Mouse (Mus musculus) ovary, postnatal 14 days (tissue): ENCODE results near the gene Prss41.

Experiments used
- DNase-seq: peaks from one replicate; pipeline ENCODE4 v3.0.0; 2022; ENCODE audit warnings: low spot score

The Prss41 gene

DNA sequence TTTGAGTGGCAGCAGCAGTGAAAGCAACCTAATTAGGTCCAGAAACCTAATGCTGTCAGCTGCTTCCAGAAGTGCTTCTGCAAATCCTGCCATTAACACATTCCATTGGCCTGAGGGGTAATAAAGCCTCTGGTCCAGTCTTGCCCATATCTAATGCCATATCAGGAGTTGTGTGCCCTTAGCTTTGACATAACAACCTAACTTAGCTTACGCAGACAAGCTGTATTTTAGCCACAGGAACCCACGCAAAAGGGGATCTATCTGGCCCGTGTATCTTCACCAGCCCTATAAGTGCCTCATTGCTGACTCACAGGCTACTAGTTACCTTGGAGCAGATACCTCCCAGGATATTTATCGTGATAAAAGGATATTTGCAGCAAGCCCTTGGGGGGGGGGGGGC, 18.4 kb downstream of the Prss41 start:
- no peak for DNase-seq

DNA sequence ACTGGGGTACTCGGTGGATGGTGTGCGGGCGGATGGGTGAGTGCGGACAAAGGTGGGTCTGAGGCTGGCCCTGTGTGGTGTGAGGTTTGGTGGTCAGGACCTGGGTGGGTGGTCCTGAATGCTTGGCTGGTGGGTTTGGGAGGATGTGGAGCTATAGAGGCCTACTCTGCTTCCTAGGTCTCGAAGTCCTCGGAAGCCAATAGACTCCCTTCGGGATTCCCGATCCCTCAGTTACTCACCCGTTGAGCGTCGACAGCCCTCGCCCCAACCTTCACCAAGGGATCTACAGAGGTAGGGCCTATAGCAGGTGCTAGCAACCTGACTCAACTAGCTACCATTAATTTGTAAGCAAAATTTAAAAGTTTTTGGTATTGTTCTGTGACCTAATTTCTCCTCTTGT, 20.4 kb downstream of the Prss41 start:
- no peak for DNase-seq

DNA sequence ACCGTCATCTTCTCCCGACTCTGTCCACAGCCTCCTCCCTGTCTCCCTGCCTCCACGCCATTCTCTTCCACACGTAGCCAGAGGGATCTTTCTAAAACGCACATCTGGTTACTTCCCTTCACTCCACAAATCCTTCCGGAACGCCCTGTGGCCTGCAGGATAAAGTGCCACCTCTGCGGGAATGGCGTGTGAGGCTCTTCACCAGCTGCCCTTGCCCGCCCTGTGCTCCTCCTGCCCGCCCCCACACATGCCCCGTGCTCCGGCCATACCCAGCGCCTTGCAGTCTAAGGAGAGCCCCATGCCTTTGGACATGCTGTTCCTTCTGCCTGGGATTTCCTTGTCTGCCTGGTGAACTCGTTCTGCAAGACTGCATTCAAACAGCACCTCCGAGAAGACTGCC, 21.0 kb downstream of the Prss41 start:
- no peak for DNase-seq

DNA sequence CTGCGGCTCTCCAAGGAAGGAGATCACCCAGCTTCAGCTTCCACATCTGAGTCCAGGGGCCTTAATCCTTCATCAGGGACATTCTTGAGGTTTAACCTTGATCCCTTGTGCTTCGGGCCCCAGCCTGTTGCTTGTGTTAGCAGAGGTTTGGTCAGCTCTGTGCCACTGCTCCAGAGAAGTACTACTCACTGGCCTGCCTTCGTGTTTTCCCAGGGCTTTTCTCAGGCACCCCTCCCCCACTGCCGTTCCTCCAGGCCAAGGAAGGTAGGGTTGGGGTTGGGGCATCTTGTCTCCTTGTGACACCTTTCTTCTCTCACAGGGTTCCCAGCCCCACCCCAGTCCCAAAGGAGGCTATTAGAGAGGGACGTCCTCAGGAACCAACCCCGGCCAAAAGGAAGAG, 21.9 kb downstream of the Prss41 start:
- DNase-seq = no peak

DNA sequence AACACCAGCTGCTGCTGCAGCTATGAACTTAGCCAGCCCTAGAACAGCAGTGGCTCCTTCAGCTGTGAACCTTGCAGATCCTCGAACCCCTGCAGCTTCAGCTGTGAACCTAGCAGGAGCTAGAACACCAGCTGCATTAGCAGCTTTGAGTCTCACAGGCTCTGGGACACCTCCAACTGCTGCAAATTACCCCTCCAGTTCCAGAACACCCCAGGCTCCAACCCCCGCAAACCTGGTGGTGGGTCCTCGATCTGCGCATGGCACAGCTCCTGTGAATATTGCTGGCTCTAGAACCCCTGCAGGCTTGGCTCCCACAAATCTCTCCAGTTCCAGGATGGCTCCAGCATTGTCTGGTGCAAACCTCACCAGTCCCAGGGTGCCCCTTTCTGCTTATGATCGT, 23.2 kb downstream of the Prss41 start:
- no peak for DNase-seq

DNA sequence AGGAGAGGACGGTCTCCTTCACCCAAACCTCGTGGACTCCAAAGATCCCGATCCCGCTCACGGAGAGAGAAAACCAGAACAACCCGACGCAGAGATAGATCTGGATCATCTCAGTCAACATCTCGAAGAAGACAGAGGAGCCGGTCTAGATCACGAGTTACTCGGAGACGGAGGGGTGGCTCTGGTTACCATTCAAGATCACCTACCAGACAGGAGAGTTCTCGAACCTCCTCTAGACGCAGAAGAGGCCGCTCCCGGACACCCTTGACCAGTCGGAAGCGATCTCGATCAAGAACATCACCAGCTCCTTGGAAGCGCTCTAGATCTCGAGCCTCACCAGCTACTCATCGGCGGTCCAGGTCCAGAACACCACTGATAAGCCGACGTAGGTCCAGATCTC, 24.7 kb downstream of the Prss41 start:
- no peak for DNase-seq

DNA sequence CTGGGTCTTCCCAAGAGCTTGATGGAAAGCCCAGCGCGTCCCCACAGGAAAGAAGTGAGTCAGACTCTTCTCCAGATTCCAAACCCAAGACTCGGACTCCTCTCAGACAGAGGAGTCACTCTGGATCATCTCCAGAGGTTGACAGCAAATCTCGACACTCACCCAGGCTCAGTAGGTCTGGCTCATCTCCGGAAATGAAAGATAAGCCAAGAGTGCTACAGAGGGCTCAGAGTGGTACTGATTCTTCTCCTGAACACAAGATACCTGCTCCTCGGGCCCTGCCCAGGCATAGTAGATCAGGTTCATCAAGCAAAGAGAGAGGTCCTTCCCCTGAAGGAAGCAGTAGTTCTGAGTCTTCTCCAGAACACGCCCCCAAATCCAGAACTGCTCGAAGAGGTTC, 25.4 kb downstream of the Prss41 start:
- DNase-seq = no peak

DNA sequence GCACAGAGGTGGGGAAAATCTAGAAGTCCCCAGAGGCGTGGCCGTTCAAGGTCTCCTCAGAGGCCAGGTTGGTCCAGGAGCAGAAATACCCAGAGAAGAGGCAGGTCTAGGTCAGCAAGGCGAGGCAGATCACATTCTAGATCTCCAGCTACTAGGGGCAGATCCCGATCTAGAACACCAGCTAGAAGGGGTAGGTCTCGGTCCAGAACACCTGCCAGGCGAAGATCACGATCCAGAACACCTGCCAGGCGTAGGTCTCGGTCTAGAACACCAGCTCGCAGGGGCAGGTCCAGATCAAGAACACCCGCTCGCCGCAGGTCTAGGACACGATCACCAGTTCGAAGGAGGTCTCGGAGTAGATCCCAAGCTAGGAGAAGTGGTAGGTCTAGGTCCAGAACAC, 28.3 kb downstream of the Prss41 start:
- DNase-seq = no peak

DNA sequence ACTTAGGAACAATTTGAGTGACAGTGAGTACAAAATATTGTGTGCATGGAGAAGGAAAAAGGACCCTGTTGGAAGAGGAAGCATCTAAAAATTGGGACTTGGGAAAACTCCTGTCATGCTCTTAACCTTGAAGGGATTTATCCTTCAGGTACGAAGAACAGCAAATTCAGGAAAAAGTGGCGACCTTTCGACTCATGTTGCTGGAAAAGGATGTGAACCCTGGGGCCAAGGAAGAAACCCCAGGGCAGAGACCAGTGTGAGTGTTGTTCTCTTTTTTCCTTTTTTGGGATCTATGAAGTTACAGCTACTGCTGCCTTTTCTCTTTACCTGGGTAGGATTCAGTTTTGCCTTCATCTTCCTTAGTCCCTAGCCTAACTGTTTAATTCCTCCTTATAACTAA, 36.1 kb downstream of the Prss41 start:
- DNase-seq = no peak

DNA sequence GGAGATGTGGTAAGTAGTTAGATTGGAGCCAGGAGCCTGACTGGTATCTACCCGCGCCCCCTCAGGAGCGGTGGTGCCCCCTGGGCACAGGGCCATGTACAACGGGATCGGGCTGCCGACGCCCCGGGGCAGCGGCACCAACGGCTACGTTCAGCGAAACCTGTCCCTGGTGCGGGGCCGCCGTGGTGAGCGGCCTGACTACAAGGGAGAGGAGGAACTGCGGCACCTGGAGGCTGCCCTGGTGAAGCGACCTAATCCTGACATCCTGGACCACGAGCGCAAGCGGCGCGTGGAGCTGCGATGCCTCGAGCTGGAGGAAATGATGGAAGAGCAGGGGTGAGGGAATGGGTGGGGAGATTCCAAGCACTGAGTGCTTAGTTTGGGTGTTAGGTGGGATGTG, 37.1 kb downstream of the Prss41 start:
- no peak for DNase-seq

DNA sequence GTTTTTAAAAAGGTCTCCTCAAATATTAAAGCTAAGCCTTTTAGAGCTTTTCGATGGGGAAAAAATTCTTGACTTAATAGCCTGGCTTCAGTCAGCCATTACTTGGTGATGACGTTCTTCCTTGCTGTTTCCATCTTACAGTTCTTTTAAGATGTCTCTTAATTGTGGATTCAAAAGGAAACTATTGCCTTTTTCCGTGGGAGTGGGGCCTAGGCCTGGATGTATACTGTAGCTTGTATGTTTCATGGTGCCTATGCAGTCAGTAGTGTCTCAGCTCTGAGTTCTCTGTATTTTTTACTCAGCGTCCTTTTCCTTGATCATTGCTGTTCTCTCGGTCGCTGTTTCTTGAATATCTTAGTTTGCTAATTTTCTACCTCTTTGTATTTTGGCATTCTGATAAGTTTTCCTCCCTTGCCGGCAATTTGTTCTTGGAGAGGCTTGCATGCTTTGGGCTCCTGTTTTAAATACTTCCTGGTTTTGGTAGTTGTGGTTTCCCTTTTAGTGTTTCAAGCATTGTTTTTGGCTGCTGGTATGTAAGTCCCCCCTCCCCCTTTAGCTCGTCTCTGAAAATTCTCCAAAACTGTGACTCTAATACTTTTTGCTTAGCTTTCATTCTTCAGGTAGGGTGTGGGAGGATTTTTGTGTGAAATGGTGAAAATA, 39.4 kb downstream of the Prss41 start:
- DNase-seq = no peak

DNA sequence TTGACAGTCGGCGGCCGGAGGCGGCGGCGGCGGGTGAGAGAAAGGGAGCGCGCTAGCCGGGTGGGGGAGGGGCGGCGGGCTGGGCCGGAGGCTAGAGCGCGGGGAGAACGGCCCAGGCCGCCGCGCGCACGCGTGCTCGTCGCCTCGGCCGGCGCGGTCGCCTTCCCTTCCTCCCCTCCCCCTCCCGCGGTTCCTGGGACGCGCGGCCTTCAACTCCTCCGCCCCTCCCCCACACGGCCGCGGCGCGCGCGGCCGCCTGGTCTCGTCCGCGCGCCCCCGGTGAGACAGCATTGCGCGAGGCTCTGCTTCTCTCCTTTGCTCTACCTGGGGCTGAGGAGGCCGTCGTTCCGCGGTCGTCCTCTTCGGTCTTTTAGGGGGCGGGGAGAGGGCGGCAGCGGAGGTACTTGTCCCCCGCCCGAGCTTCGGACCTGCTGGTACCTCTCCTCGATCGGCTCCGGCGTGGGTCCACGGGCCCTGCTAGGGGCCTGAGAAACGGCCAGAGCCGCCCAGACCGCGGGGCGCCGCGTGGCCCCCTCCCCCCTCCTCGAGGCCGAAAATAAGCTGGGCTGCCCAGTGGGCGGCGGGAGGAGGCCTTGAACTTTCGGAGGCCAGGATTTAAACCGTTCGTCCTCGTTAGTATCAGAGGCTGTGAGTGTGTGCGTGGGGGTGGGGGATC, 40.5 kb downstream of the Prss41 start:
- peak; percentile 52 for DNase-seq

DNA sequence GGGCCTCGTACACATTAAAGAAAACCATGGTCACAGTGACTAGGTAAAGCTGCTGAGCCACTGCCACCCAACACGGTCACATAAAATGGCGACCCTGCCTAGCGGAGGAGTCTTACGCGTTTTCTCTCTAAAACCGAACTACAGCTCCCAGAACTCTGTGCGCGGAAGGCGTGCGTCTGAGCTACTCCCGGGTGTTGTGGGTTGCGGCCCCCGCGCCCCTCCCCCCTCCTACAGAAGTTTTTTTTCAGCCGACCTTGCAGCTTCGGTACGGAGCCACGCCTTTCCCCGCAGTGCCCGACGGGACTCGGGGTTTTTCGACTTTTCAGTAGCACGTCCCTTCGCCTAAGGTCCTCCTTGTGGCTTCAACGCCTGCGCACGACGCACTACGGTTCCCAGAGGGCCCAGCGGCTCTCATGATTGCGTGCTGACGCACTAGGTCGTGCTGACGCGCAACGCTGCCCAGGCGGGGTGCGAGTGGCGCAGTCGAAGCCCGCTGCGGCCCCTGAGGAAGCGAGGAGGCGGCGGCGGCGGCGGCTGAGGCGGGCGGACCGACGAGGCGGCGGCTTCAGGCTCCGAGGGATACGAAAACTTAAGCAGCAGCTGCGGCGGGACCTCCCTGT, 41.1 kb downstream of the Prss41 start:
- peak; percentile 86 for DNase-seq

DNA sequence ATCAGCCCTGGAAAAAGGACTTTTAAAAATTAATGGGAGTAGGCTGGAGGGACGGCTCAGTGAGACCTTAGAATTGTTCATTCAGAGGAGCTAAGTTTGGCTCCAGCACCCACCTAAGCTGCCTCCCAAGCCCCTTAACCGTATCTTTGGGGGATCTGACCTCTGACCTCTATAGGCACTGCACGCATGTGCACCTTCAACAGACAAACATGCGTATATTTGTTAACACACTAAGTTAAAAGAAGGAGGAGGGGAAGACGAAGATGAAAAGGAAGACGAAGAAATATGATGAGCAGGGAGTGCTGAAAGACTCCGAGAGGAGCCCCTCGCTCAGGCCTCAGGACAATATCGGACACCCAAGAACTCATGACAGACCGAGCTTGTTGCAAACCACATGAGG, 42.3 kb downstream of the Prss41 start:
- DNase-seq = no peak

DNA sequence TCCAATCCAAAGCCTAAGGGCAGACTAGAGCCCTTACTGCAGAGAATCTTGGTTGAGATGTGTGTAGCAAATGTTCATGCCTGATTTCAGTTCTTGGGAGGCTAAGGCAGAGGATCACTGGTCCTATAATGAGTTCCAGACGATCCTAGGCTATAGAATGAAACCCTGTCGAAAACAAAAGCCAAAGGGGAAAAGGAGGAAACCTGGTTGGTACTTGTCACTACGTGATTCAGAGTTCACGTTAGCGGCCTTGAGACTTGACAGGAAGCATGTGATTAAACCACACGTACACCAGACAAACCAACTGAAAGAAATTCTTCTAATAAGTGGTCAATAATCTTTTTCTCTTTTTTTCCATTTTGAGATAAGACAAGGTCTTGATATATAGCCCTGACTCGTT, 46.7 kb downstream of the Prss41 start:
- no peak for DNase-seq

DNA sequence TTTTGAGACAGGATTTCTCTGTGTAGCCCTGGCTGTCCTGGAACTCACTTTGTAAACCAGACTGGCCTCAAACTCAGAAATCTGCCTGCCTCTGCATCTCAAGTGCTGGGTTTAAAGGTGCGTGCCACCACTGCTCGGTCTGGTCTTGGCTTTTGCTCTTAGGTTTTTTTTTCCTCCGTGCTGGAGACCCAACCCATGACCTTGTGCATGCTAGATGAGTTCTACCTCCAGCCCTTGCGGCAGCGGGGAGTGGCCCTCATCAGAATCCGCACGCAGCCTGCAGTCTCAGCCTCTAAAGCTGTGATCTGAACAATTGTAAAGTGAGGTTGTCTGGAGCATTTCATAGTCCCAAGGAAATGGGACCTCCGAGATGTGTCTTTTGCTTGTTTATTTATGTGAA, 48.6 kb downstream of the Prss41 start:
- DNase-seq = no peak

DNA sequence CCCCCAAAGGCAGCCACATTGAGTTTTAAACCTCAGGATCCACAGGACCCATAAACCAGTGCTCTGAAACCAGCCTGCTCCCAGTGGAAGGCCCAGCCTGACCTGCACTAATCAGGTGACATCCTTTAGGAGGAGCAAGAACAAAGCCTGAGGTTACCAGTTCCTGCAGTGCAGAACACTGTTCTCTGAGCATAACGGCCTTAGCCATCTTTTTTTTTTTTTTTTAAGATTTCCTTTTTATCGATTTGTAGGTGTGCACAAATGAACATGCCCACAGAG, 53.0 kb downstream of the Prss41 start:
- DNase-seq = no peak

DNA sequence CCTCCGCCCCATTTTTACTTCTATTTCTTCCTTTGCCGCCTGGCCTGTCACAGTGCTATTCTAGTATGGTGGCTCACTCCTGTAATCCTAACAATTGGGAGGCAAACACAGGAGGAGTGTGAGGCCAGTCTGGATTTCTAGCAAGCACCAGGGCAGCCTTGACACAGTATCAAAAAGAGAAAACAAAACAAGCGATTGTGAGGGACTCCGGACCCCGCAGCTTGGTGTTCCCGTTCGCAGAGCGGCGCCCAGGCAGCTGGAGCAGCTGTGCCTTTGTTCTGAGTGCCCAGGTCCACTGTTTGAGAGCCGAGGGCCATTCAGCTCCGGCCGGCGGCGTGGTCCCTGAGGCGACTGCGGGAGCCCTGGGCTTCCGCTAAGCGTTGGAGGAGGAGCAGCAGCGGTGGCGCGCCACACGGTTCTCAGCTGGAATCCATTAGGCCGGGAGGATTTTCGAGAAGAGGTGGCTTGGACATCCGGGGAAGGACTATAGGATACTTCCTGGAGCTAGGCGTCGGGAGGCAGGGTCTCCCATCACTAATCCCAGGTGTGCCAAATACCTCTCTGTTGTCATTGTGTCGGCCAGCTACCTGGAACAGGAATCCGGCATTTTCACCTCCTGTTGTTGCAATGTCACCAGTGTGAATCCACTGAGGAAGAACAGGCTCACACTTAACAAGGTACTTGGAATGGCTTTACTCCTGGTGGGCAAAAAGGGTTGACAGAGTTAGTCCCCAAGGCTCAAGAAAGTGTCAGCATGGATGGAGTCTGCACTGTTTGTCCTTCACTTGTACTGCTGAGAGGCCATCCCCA, 53.5 kb downstream of the Prss41 start, which contains the start of gene Srrm2:
Srrm2 (plus strand) TSS at position 264 of the 810 bp plus-strand sequence.
- DNase-seq = peak; percentile 52

DNA sequence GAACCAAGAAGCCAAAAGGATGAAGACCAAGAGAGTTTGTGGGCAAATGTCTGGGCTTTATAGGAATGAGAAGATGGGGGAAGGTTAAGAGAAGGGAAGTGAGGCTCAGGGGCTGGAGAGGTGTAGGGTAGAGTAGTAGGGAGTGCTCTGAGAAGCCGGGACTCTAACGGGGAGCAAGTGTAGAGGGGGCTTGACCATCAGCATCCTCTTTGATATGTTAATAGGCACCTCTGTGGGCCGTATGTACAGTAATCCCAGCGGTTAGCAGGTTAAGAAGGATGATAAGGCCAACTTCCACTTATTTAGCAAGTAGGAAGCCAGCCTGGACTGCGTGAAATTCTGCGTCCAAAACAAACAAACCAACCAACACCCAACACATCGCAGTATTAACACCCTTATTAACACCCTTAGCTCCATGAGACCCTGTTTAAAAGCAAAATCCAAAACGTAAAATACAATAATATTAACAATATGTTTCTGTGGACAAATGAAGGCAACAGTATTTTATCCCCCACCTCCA, 54.2 kb downstream of the Prss41 start:
- no peak for DNase-seq

DNA sequence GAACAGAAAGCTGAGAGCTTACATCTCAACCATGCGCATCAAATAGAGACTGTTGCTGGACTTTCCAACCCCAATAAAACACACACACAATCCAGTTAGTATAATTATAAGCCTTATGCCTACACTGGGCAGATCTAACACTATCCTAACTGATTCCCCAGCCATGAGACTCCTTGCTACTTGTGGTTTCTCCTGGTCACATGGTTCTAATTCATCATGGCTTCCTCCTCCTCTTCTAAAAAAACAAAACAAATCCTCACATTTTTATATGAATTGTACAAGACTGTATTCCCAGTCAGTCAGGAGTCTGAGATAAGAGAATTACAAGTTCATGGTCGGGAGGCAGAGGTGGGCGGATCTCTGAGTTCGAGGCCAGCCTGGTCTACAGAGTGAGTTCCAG, 55.0 kb downstream of the Prss41 start:
- DNase-seq = no peak
